Mouse (Mus musculus) ovary, adult 2 months (tissue): ENCODE results near the gene Zfp872. TPM values are rescaled to one million over a fixed set of nuclear protein-coding genes. Genes with fewer than 3 reads are reported as not detected.

ENCODE experiments used
- polyA plus RNA-seq: library from polyadenylated mRNA; depleted of rRNA; stranded (reverse); fragments of >200 nt; gene quantifications from 2 replicates; pipeline ENCODE4 v1.2.3, GENCODE M21; 2012; rRNA removed

Gene Zfp872
- 0.05 and 0.09 TPM in 2 replicates for polyA plus RNA-seq

GRCm38 (mm10) chr9:22188025-22188611, at the start of gene Zfp872:
Zfp872 (plus strand) TSS chr9:22188090.

GRCm38 (mm10) chr9:22156497-22157245, 31.2 kb upstream of the Zfp872 start, which contains the start of gene Pigyl:
Pigyl (plus strand) TSS chr9:22156846.

GRCm38 (mm10) chr9:22225581-22226388, 37.9 kb downstream of the Zfp872 start, which contains the start of gene Zfp809:
Zfp809 (plus strand) TSS chr9:22225714.

Other genes with a start within 250 kb of the Zfp872 start
- gene Swsap1, start 232.3 kb upstream of the Zfp872 start, polyA plus RNA-seq, result 7.1 and 11.2 TPM in 2 replicates
- 3.1 and 3.4 TPM in 2 replicates for gene Epor, start 224.6 kb upstream of the Zfp872 start, polyA plus RNA-seq
- 40.1 and 43.7 TPM in 2 replicates for gene Rgl3, start 198.6 kb upstream of the Zfp872 start, polyA plus RNA-seq
- gene Ccdc151, start 185.5 kb upstream of the Zfp872 start, polyA plus RNA-seq, result 3.5 and 4.3 TPM in 2 replicates
- 129 and 142 TPM in 2 replicates for gene Prkcsh, start 185.3 kb upstream of the Zfp872 start, polyA plus RNA-seq
- 0.69 and 1.1 TPM in 2 replicates for gene Elavl3, start 136.1 kb upstream of the Zfp872 start, polyA plus RNA-seq
- not detected in 2 replicates for gene Gm49318, start 116.8 kb upstream of the Zfp872 start, polyA plus RNA-seq
- 42.8 and 46.1 TPM in 2 replicates for gene Zfp653, start 116.7 kb upstream of the Zfp872 start, polyA plus RNA-seq
- 40.6 and 44.4 TPM in 2 replicates for gene Ecsit, start 102.7 kb upstream of the Zfp872 start, polyA plus RNA-seq
- 358 and 427 TPM in 2 replicates for gene Cnn1, start 88.9 kb upstream of the Zfp872 start, polyA plus RNA-seq
- gene Elof1, start 70.9 kb upstream of the Zfp872 start, polyA plus RNA-seq, result 254 and 278 TPM in 2 replicates
- 54.9 TPM in 2 replicates for gene Acp5, start 52.4 kb upstream of the Zfp872 start, polyA plus RNA-seq
- 74.7 and 102 TPM in 2 replicates for gene Pigyl, start 31.2 kb upstream of the Zfp872 start, polyA plus RNA-seq
- gene Zfp809, start 37.6 kb downstream of the Zfp872 start, polyA plus RNA-seq, result 20.5 and 21.0 TPM in 2 replicates
- 0.20 TPM in 2 replicates for gene Zfp599, start 71.8 kb downstream of the Zfp872 start, polyA plus RNA-seq
- gene Zfp810, start 119.6 kb downstream of the Zfp872 start, polyA plus RNA-seq, result 6.2 and 7.7 TPM in 2 replicates
- gene Anln, start 201.1 kb downstream of the Zfp872 start, polyA plus RNA-seq, result 2.6 and 3.5 TPM in 2 replicates
- 2.0 and 2.3 TPM in 2 replicates for gene 9530077C05Rik, start 223.4 kb downstream of the Zfp872 start, polyA plus RNA-seq